Mouse (Mus musculus): ENCODE data around the gene Gba. TPM values are rescaled to one million over a fixed set of nuclear protein-coding genes. Genes with fewer than 3 reads are reported as not detected.

Gene Gba
- total and polyA plus RNA-seq, 3 experiments: 63.6 to 65.3 (median 64.1) TPM

GRCm38 (mm10) chr3:89238494-89238893, 35.8 kb downstream of the Gba start:
- no peaks in the 10 kb centered on the region for H3K27me3 ChIP-seq (replicated peaks)
- no peak overlapping the region for H3K27ac ChIP-seq (ENCODE audit: insufficient read depth, low read depth)
- H3K36me3 ChIP-seq (replicated peaks in 1 of 2; ENCODE audit: control insufficient read depth in 1 of 2, insufficient read depth in 1 of 2, low read length in 1 of 2): peaks cover 39 to 65% of the 10 kb centered on the region in 2 experiments
- TF ChIP-seq CHD2 (IDR thresholded peaks at IDR 0.05; ENCODE audit: low read length) (no peak), NRF1 (IDR thresholded peaks at IDR 0.05; ENCODE audit: low read depth, low read length) (no peak), RCOR1 (conservative IDR thresholded peaks at IDR 0.05; ENCODE audit: low read depth, low read length) (no peak), EP300 (IDR thresholded peaks at IDR 0.05; ENCODE audit: low read length) (no peak), MAX (IDR thresholded peaks at IDR 0.05; ENCODE audit: low read length) (no peak), NELFE (IDR thresholded peaks at IDR 0.05; ENCODE audit: low read depth, low read length) (no peak), UBTF (IDR thresholded peaks at IDR 0.05; ENCODE audit: low read depth, low read length) (no peak), HCFC1 (IDR thresholded peaks at IDR 0.05; ENCODE audit: low read depth, low read length) (no peak), USF2 (conservative IDR thresholded peaks at IDR 0.05; ENCODE audit: low read depth, low read length) (no peak), TCF12 (IDR thresholded peaks at IDR 0.05; ENCODE audit: low read depth, low read length) (no peak), IRF4 (IDR thresholded peaks at IDR 0.05; ENCODE audit: low read depth, low read length) (no peak), USF1 (IDR thresholded peaks at IDR 0.05; ENCODE audit: low read depth, low read length) (no peak), ZC3H11A (IDR thresholded peaks at IDR 0.05; ENCODE audit: low read depth, low read length) (no peak), ZKSCAN1 (IDR thresholded peaks at IDR 0.05; ENCODE audit: borderline replicate concordance, low read depth, low read length) (no peak), JUN (IDR thresholded peaks at IDR 0.05; ENCODE audit: insufficient read depth, low read depth, low read length) (no peak), KAT2A (IDR thresholded peaks at IDR 0.05; ENCODE audit: insufficient replicate concordance, low read length) (no peak), E2F4 (IDR thresholded peaks at IDR 0.05; ENCODE audit: insufficient replicate concordance, low read depth, low read length) (no peak), SIN3A (IDR thresholded peaks at IDR 0.05; ENCODE audit: low read length) (no peak)
- H3K9ac ChIP-seq (ENCODE audit: insufficient read depth, low read depth): no peak overlapping the region
- DNase-seq (ENCODE audit: extremely low read depth): no peak
- H3K4me1 ChIP-seq (ENCODE audit: control insufficient read depth in 1 of 2, insufficient read depth in 2 of 2): peaks cover 8 to 19% of the 10 kb centered on the region in 2 experiments
- dilution Hi-C loops (cut with MboI; ENCODE audit: extremely low pct_ligation_motif_present, extremely low pct_unique_long_range_greater_than_20kb, low sequenced_read_pairs) (no loop called here), in situ Hi-C loops (cut with MboI; ENCODE audit: low pct_ligation_motif_present, low pct_unique_long_range_greater_than_20kb, low sequenced_read_pairs) (no loop called here)
- H3K4me2 ChIP-seq (ENCODE audit: insufficient read depth, low read depth, poor library complexity, severe bottlenecking): no peak overlapping the region
- H3K9me3 ChIP-seq (replicated peaks; ENCODE audit: low read length): no peaks in the 10 kb centered on the region
- H3K79me2 ChIP-seq (replicated peaks; ENCODE audit: control insufficient read depth, extremely low read depth, insufficient read depth, poor library complexity, severe bottlenecking): no peaks in the 10 kb centered on the region
- H3K4me3 ChIP-seq (replicated peaks in 1 of 3; ENCODE audit: low read depth in 2 of 3, low read length in 2 of 3, poor library complexity in 1 of 3): no peak overlapping the region

DNA sequence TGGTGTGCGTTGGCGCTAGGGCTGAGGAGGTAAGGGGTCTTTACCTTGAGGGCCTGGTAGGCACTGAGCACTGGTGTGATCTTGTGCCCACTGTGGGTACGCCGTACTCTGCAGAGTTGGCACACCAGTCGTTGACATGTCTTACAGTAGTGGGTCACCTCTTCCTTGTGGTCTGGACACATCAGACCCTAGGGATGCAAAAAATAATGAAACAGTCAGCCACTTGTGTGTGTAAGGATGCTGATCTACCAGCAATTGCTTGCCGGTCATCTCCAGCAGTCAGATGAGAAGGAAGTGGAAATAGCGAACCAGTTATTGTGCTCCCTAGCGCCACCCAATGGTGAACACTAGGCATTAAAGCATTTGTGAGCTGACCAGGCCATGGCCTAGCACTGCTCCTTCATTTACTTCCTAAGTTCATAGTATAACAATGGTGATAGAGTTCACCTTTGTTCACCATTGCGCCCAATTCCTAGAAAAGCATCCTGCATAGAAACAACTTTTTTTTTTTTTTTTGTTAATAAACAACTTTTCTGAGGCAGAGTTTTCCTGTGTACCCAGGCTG, 39.7 kb downstream of the Gba start:
- H3K36me3 ChIP-seq (replicated peaks in 1 of 2; ENCODE audit: control insufficient read depth in 1 of 2, insufficient read depth in 1 of 2, low read length in 1 of 2): peaks cover 22 to 39% of the 10 kb centered on the region in 2 experiments
- TF ChIP-seq JUND (conservative IDR thresholded peaks at IDR 0.05; ENCODE audit: low read depth, low read length): no peak
- no peak for TF ChIP-seq PAX5 (IDR thresholded peaks at IDR 0.05; ENCODE audit: low read length)
- TF ChIP-seq CTCF (conservative IDR thresholded peaks at IDR 0.05 in 1 of 2, IDR thresholded peaks at IDR 0.05 in 1 of 2; ENCODE audit: low read depth in 2 of 2, low read length in 2 of 2): peak; percentile 79 to 88
- no peak for TF ChIP-seq KAT2A (IDR thresholded peaks at IDR 0.05; ENCODE audit: insufficient replicate concordance, low read length)
- TF ChIP-seq ELF1 (IDR thresholded peaks at IDR 0.05; ENCODE audit: low read depth, low read length): peak; percentile 47; the same call in 1 of the 2 replicates
- peak; percentile 40 for TF ChIP-seq RAD21 (IDR thresholded peaks at IDR 0.05; ENCODE audit: low read depth, low read length)
- no peak for TF ChIP-seq MAZ (IDR thresholded peaks at IDR 0.05; ENCODE audit: low read depth, low read length)
- TF ChIP-seq USF2 (conservative IDR thresholded peaks at IDR 0.05; ENCODE audit: low read depth, low read length): no peak
- TF ChIP-seq HCFC1 (IDR thresholded peaks at IDR 0.05; ENCODE audit: low read depth, low read length): no peak
- no peak for TF ChIP-seq TCF12 (IDR thresholded peaks at IDR 0.05; ENCODE audit: low read depth, low read length)
- no peak for TF ChIP-seq E2F4 (IDR thresholded peaks at IDR 0.05; ENCODE audit: insufficient replicate concordance, low read depth, low read length)
- peak; percentile 56 for TF ChIP-seq SMC3 (IDR thresholded peaks at IDR 0.05; ENCODE audit: low read depth, low read length)
- no peaks in the 10 kb centered on the region for H3K27me3 ChIP-seq (replicated peaks)
- no peak overlapping the region for H3K4me2 ChIP-seq (ENCODE audit: insufficient read depth, low read depth, poor library complexity, severe bottlenecking)
- peaks cover 9% of the 10 kb centered on the region for H3K79me2 ChIP-seq (replicated peaks; ENCODE audit: control insufficient read depth, extremely low read depth, insufficient read depth, poor library complexity, severe bottlenecking)
- dilution Hi-C loops (cut with MboI; ENCODE audit: extremely low pct_ligation_motif_present, extremely low pct_unique_long_range_greater_than_20kb, low sequenced_read_pairs) (no loop called here), in situ Hi-C loops (cut with MboI; ENCODE audit: low pct_ligation_motif_present, low pct_unique_long_range_greater_than_20kb, low sequenced_read_pairs) (loop anchor here (5.0 kb wide), 1 partner anchor 35 kb away; no protein-coding TSS in a partner anchor)
- no peak overlapping the region for H3K4me3 ChIP-seq (replicated peaks in 1 of 3; ENCODE audit: low read depth in 2 of 3, low read length in 2 of 3, poor library complexity in 1 of 3)
- H3K27ac ChIP-seq (ENCODE audit: insufficient read depth, low read depth): no peak overlapping the region
- H3K9me3 ChIP-seq (replicated peaks; ENCODE audit: low read length): no peaks in the 10 kb centered on the region
- peaks cover 3 to 38% of the 10 kb centered on the region in 2 experiments; a peak in 2 of 4 replicates for H3K4me1 ChIP-seq (ENCODE audit: control insufficient read depth in 1 of 2, insufficient read depth in 2 of 2)
- peak; percentile 81 for DNase-seq (ENCODE audit: extremely low read depth)
- H3K9ac ChIP-seq (ENCODE audit: insufficient read depth, low read depth): no peak overlapping the region

All from CH12.LX (cell line).